Mouse (Mus musculus) liver, postnatal 0 days (tissue): ENCODE data around the gene Fam19a5.

ENCODE experiments used
- CTCF ChIP-seq: sonication (generic); IDR thresholded peaks from 2 replicates; pipeline ENCODE4 v1.5.1; 2016; ENCODE audit warnings: antibody characterized with exemption, low read depth
- EP300 ChIP-seq: IDR thresholded peaks from 2 replicates; pipeline ENCODE4 v1.6.1; 2016; ENCODE audit warnings: antibody characterized with exemption, low read depth, mild to moderate bottlenecking

DNA sequence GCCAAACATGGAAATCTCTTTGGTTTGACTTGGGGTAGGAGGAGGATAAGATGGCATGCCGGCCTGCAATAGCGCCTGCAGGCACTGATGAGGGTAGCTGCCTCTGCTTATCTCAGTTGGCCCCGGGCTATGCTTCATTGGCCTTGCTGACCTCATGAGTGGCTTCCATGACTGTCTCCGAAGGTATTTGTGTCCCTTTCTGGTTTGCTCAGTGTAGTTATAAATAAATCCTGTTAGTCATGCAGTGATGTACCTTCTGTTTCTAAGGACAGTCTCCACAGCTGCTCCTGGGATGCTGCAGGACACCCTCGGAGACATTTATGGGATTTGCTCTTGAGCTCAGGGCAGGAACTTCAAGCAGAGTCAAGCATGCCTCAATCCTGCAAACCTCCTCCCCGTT is 115.6 kb downstream of the Fam19a5 start:
- TF ChIP-seq EP300 (no peak), CTCF (no peak)
